In the genomic region with DNA sequence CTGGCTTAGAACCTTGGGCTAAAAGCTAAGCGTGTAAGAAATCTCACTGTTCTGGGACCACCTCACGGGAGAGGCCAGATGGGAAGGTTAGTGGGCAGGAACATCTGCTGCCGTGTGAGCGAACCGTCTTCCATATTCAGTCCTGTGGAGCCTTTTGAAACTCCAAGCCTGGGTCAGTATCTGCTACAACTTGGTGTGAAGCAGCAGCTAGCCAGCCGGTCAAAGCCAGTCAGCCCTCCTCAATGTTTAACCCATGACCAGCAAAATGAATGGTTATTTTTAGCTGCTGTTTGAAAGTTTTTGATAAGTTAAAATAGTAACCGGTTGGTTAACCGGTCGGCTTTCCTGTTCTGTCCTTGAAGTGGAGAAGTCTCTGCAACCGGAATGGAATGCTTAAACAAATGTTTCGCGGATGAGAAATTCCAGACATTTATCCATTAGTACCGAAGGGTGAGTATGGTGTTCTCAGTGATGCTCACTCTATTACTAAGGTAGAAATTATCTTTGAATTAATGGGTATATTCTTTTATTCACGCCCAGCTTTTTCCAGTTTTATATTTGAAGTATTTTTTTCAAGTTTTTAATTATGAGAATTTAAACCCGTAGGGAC, we compare ENCODE assay signal across 16 mouse cellular contexts. TPM values are rescaled to one million over a fixed set of nuclear protein-coding genes. Genes with fewer than 3 reads are reported as not detected.
DNase-seq lines count a peak whose midpoint lies in the region; ATAC-seq and TF ChIP-seq lines count a peak whose summit lies in the region.
"Had no signal": no experiment of that assay in that cellular context is flagged by ENCODE, and none has a peak within 500 bp of the region (broad histone marks: within the 10 kb centered on the region; RNA-seq: fewer than 3 reads in every experiment).

No protein-coding gene starts in this region.

- H3K4me1 ChIP-seq in hindbrain, postnatal 0 days (ENCODE audit: insufficient read depth, low read length) = no peaks in the 10 kb centered on the region
- no peaks in the 10 kb centered on the region for H3K4me1 ChIP-seq in hindbrain, embryonic 12.5 days
- no peaks in the 10 kb centered on the region for H3K4me1 ChIP-seq in midbrain, embryonic 11.5 days (ENCODE audit: control insufficient read depth, insufficient read depth, low read length)
- H3K4me1 ChIP-seq in midbrain, postnatal 0 days (ENCODE audit: insufficient read depth, low read length) = no peaks in the 10 kb centered on the region

- H3K4me3 ChIP-seq in hindbrain, postnatal 0 days (ENCODE audit: low read length) = no peak overlapping the region
- H3K4me3 ChIP-seq in hindbrain, embryonic 12.5 days = no peak overlapping the region
- no peak overlapping the region for H3K4me3 ChIP-seq in midbrain, embryonic 11.5 days (ENCODE audit: low read depth, low read length)
- H3K4me3 ChIP-seq in midbrain, postnatal 0 days (ENCODE audit: low read depth, low read length) = no peak overlapping the region

- peak; percentile 18 for DNase-seq in hindbrain, postnatal 0 days (ENCODE audit: low spot score)
- peak; percentile 1 for DNase-seq in midbrain, embryonic 11.5 days (ENCODE audit: low spot score, missing footprints)
- no peak for DNase-seq in midbrain, postnatal 0 days (ENCODE audit: low spot score)
- peak; percentile 44 for DNase-seq in kidney, postnatal 10 days
- DNase-seq in B cell, adult 2 months = no peak
- DNase-seq in spleen, postnatal 36 days (ENCODE audit: low spot score in 2 of 2) = no peak
- no peak for DNase-seq in gastrocnemius, postnatal 36 days
- DNase-seq: cerebellum, adult 2 months; embryo, embryonic 11 days; right cerebral cortex, postnatal 14 days; thymus, postnatal 4 days had no signal

- WGBS in hindbrain, postnatal 0 days = 70% methylated on average over 15 of the region's 15 CpGs
- 86% methylated on average over 15 of the region's 15 CpGs for WGBS in hindbrain, embryonic 12.5 days
- 86% methylated on average over 15 of the region's 15 CpGs for WGBS in midbrain, embryonic 11.5 days
- WGBS in midbrain, postnatal 0 days = 82% methylated on average over 15 of the region's 15 CpGs

- no peak overlapping the region for H3K27ac ChIP-seq in hindbrain, postnatal 0 days
- no peak overlapping the region for H3K27ac ChIP-seq in hindbrain, embryonic 12.5 days
- H3K27ac ChIP-seq in midbrain, embryonic 11.5 days (ENCODE audit: low read depth, low read length) = no peak overlapping the region
- no peak overlapping the region for H3K27ac ChIP-seq in midbrain, postnatal 0 days (ENCODE audit: low read depth, low read length)

- ATAC-seq in hindbrain, postnatal 0 days = no peak
- ATAC-seq in hindbrain, embryonic 12.5 days (ENCODE audit: low FRiP score) = no peak
- ATAC-seq in midbrain, embryonic 11.5 days (ENCODE audit: low FRiP score) = no peak
- no peak for ATAC-seq in midbrain, postnatal 0 days (ENCODE audit: low FRiP score)

- no peaks in the 10 kb centered on the region for H3K27me3 ChIP-seq in hindbrain, postnatal 0 days (ENCODE audit: insufficient read depth, low read length)
- no peaks in the 10 kb centered on the region for H3K27me3 ChIP-seq in hindbrain, embryonic 12.5 days
- H3K27me3 ChIP-seq in midbrain, embryonic 11.5 days (ENCODE audit: control insufficient read depth, insufficient read depth, low read length) = no peaks in the 10 kb centered on the region
- H3K27me3 ChIP-seq in midbrain, postnatal 0 days (ENCODE audit: insufficient read depth, low read length) = no peaks in the 10 kb centered on the region

- no peaks in the 10 kb centered on the region for H3K36me3 ChIP-seq in hindbrain, postnatal 0 days (ENCODE audit: insufficient read depth, low read length)
- H3K36me3 ChIP-seq in hindbrain, embryonic 12.5 days = peaks cover 5% of the 10 kb centered on the region; the same call in 1 of the 2 replicates
- no peaks in the 10 kb centered on the region for H3K36me3 ChIP-seq in midbrain, embryonic 11.5 days (ENCODE audit: control insufficient read depth, insufficient read depth, low read length)
- no peaks in the 10 kb centered on the region; the same call in 1 of the 2 replicates for H3K36me3 ChIP-seq in midbrain, postnatal 0 days (ENCODE audit: insufficient read depth, low read length)

- no peaks in the 10 kb centered on the region for H3K9me3 ChIP-seq in hindbrain, postnatal 0 days (ENCODE audit: low read length)
- H3K9me3 ChIP-seq in hindbrain, embryonic 12.5 days (replicated peaks) = no peaks in the 10 kb centered on the region
- no peaks in the 10 kb centered on the region for H3K9me3 ChIP-seq in midbrain, embryonic 11.5 days (ENCODE audit: control insufficient read depth, low read length)
- no peaks in the 10 kb centered on the region for H3K9me3 ChIP-seq in midbrain, postnatal 0 days (ENCODE audit: low read length)

- intact Hi-C loops in gastrocnemius, postnatal 36 days (cut with DNase I) = no loop called here

- no peak overlapping the region for H3K9ac ChIP-seq in hindbrain, postnatal 0 days (replicated peaks; ENCODE audit: low read length)
- no peak overlapping the region for H3K9ac ChIP-seq in hindbrain, embryonic 12.5 days
- no peak overlapping the region for H3K9ac ChIP-seq in midbrain, embryonic 11.5 days (ENCODE audit: low read length)
- H3K9ac ChIP-seq in midbrain, postnatal 0 days (replicated peaks; ENCODE audit: low read length, poor library complexity, severe bottlenecking) = no peak overlapping the region

- no peak overlapping the region for H3K4me2 ChIP-seq in hindbrain, postnatal 0 days (ENCODE audit: low read depth, low read length)
- H3K4me2 ChIP-seq in hindbrain, embryonic 12.5 days (replicated peaks) = no peak overlapping the region
- no peak overlapping the region for H3K4me2 ChIP-seq in midbrain, embryonic 11.5 days
- no peak overlapping the region for H3K4me2 ChIP-seq in midbrain, postnatal 0 days (ENCODE audit: low read depth, low read length, poor library complexity, severe bottlenecking)

- no peak for TF ChIP-seq CTCF in hindbrain, postnatal 0 days (IDR thresholded peaks at IDR 0.05; ENCODE audit: low read depth)
- no peak for TF ChIP-seq CTCF in midbrain, postnatal 0 days (IDR thresholded peaks at IDR 0.05)

RNA-seq across cellular contexts. Expression of a gene that starts 10.0 kb away (rescaled TPM):
- 0.86 TPM in 1 of 2 replicates, not detected in the other for total RNA-seq in hindbrain, postnatal 0 days (2014; rRNA removed)
- 0.10 and 0.13 TPM in 2 replicates for polyA plus RNA-seq in hindbrain, postnatal 0 days (2015; fragmentation: Nextera tagmentation; extraction: Ambion mirVana)
- not detected in 2 replicates for polyA plus RNA-seq in hindbrain, embryonic 12.5 days (2016; fragmentation: Nextera tagmentation; extraction: Ambion mirVana)
- not detected in 2 replicates for polyA plus RNA-seq in midbrain, embryonic 11.5 days (2014; fragmentation: Nextera tagmentation; extraction: Ambion mirVana)
- 0.19 and 1.4 TPM in 2 replicates for total RNA-seq in midbrain, postnatal 0 days (2014; rRNA removed)
- polyA plus RNA-seq in midbrain, postnatal 0 days (2015; fragmentation: Nextera tagmentation; extraction: Ambion mirVana) = 0.21 TPM in 1 of 2 replicates, not detected in the other
- total RNA-seq in gastrocnemius, postnatal 36 days (2021) = not detected
- polyA plus RNA-seq: limb, embryonic 11.5 days had no signal

RNA-seq across cellular contexts. Expression of a gene that starts 17.0 kb away (rescaled TPM):
- total RNA-seq in hindbrain, postnatal 0 days (2014; rRNA removed) = not detected in 2 replicates
- polyA plus RNA-seq in hindbrain, postnatal 0 days (2015; fragmentation: Nextera tagmentation; extraction: Ambion mirVana) = not detected in 2 replicates
- not detected in 2 replicates for polyA plus RNA-seq in hindbrain, embryonic 12.5 days (2016; fragmentation: Nextera tagmentation; extraction: Ambion mirVana)
- not detected in 2 replicates for polyA plus RNA-seq in midbrain, embryonic 11.5 days (2014; fragmentation: Nextera tagmentation; extraction: Ambion mirVana)
- 0.52 and 0.60 TPM in 2 replicates for total RNA-seq in midbrain, postnatal 0 days (2014; rRNA removed)
- polyA plus RNA-seq in midbrain, postnatal 0 days (2015; fragmentation: Nextera tagmentation; extraction: Ambion mirVana) = 0.14 TPM in 1 of 2 replicates, not detected in the other
- total RNA-seq in gastrocnemius, postnatal 36 days (2021) = not detected
- polyA plus RNA-seq: limb, embryonic 11.5 days had no signal

RNA-seq across cellular contexts. Expression of a gene that starts 24.1 kb away (rescaled TPM):
- total RNA-seq in hindbrain, postnatal 0 days (2014; rRNA removed) = 87.4 and 109 TPM in 2 replicates
- polyA plus RNA-seq in hindbrain, postnatal 0 days (2015; fragmentation: Nextera tagmentation; extraction: Ambion mirVana) = 33.6 and 35.3 TPM in 2 replicates
- 42.5 and 43.2 TPM in 2 replicates for polyA plus RNA-seq in hindbrain, embryonic 12.5 days (2016; fragmentation: Nextera tagmentation; extraction: Ambion mirVana)
- 30.1 and 30.5 TPM in 2 replicates for polyA plus RNA-seq in midbrain, embryonic 11.5 days (2014; fragmentation: Nextera tagmentation; extraction: Ambion mirVana)
- 88.1 and 102 TPM in 2 replicates for total RNA-seq in midbrain, postnatal 0 days (2014; rRNA removed)
- polyA plus RNA-seq in midbrain, postnatal 0 days (2015; fragmentation: Nextera tagmentation; extraction: Ambion mirVana) = 33.9 and 35.4 TPM in 2 replicates
- total RNA-seq in gastrocnemius, postnatal 36 days (2021) = 10 to 100 TPM; 41.3 to 41.5 TPM

RNA-seq across cellular contexts. Expression of a gene that starts 36.5 kb away (rescaled TPM):
- not detected in 2 replicates for total RNA-seq in hindbrain, postnatal 0 days (2014; rRNA removed)
- not detected in 2 replicates for polyA plus RNA-seq in hindbrain, postnatal 0 days (2015; fragmentation: Nextera tagmentation; extraction: Ambion mirVana)
- polyA plus RNA-seq in hindbrain, embryonic 12.5 days (2016; fragmentation: Nextera tagmentation; extraction: Ambion mirVana) = not detected in 2 replicates
- not detected in 2 replicates for polyA plus RNA-seq in midbrain, embryonic 11.5 days (2014; fragmentation: Nextera tagmentation; extraction: Ambion mirVana)
- total RNA-seq in midbrain, postnatal 0 days (2014; rRNA removed) = 0.09 TPM in 1 of 2 replicates, not detected in the other
- not detected in 2 replicates for polyA plus RNA-seq in midbrain, postnatal 0 days (2015; fragmentation: Nextera tagmentation; extraction: Ambion mirVana)
- not detected for total RNA-seq in gastrocnemius, postnatal 36 days (2021)
- total RNA-seq: neutrophil, adult 5-6 weeks had no signal
- polyA plus RNA-seq: cerebellum, adult 2 months; frontal cortex, adult 2 months; gonadal fat pad, adult 2 months; limb, embryonic 11.5 days had no signal

RNA-seq across cellular contexts. Expression of a gene that starts 54.5 kb away (rescaled TPM):
- not detected in 2 replicates for total RNA-seq in hindbrain, postnatal 0 days (2014; rRNA removed)
- not detected in 2 replicates for polyA plus RNA-seq in hindbrain, postnatal 0 days (2015; fragmentation: Nextera tagmentation; extraction: Ambion mirVana)
- not detected in 2 replicates for polyA plus RNA-seq in hindbrain, embryonic 12.5 days (2016; fragmentation: Nextera tagmentation; extraction: Ambion mirVana)
- not detected in 2 replicates for polyA plus RNA-seq in midbrain, embryonic 11.5 days (2014; fragmentation: Nextera tagmentation; extraction: Ambion mirVana)
- not detected in 2 replicates for total RNA-seq in midbrain, postnatal 0 days (2014; rRNA removed)
- not detected in 2 replicates for polyA plus RNA-seq in midbrain, postnatal 0 days (2015; fragmentation: Nextera tagmentation; extraction: Ambion mirVana)
- total RNA-seq in gastrocnemius, postnatal 36 days (2021) = not detected
- total RNA-seq: neutrophil, adult 5-6 weeks had no signal
- polyA plus RNA-seq: cerebellum, adult 2 months; frontal cortex, adult 2 months; gonadal fat pad, adult 2 months; limb, embryonic 11.5 days had no signal

Comparison
In these comparisons a context has a peak if more than half of its experiments do, and no peak if none do; other contexts are left out.
1. DNase-seq: peak in hindbrain, postnatal 0 days (single experiment), midbrain, embryonic 11.5 days (single experiment) and kidney, postnatal 10 days (single experiment); none in midbrain, postnatal 0 days (single experiment), B cell, adult 2 months (0 of 2), spleen, postnatal 36 days (0 of 2) and gastrocnemius, postnatal 36 days (0 of 2).